Mouse (Mus musculus): ENCODE measurements around the gene Aco2. TPM values are rescaled to one million over a fixed set of nuclear protein-coding genes. Genes with fewer than 3 reads are reported as not detected.

Gene Aco2
- total and polyA plus RNA-seq, 2 experiments: 127 to 170 TPM

DNA sequence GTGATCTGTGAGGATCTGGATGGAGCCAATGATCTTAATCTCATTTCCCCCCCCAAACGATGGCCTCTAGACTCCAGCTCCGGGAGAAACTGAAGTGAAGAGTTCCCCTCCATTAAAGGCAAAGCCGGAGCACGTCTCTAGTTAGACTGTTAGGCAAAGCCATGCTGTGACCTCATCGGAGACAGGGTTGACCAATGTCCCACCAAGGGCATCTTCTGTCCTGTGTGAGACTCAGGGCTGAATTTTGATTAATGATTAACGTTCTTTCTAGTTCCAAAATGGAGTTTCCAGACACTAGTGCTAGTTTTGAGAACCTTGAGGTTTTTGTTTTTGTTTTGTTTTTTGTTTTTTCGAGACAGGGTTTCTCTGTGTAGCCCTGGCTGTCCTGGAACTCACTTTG, 19.0 kb upstream of the Aco2 start:
- peak overlapping the region; percentile 44 for H3K9ac ChIP-seq (ENCODE audit: low read depth, low read length)
- TF ChIP-seq POLR2A (IDR thresholded peaks at IDR 0.05; ENCODE audit: extremely low read depth, insufficient read depth, low read length) (no peak), CTCF (IDR thresholded peaks at IDR 0.05; ENCODE audit: low read depth, low read length) (no peak)
- peak overlapping the region; percentile 87 for H3K27ac ChIP-seq (replicated peaks; ENCODE audit: insufficient read depth, low read depth, low read length)
- DNase-seq (ENCODE audit: extremely low read depth, low read depth, low spot score): peak; percentile 94
- peaks cover 48% of the 10 kb centered on the region for H3K79me2 ChIP-seq (ENCODE audit: control insufficient read depth, insufficient read depth, low read length)
- H3K27me3 ChIP-seq (ENCODE audit: control insufficient read depth, insufficient read depth, low read length): no peaks in the 10 kb centered on the region
- H3K36me3 ChIP-seq (ENCODE audit: control insufficient read depth, insufficient read depth, low read length): peaks cover 30% of the 10 kb centered on the region
- no peak overlapping the region for H3K4me3 ChIP-seq (ENCODE audit: insufficient read depth, low read depth, low read length)
- WGBS: 24% methylated on average over 7 of the region's 7 CpGs
- H3K4me1 ChIP-seq (ENCODE audit: control insufficient read depth, insufficient read depth, low read length): peaks cover 30% of the 10 kb centered on the region

- Histone ChIP-seq H3K27ac (replicated peaks; ENCODE audit: insufficient read depth, low read depth, low read length) (peak overlapping the region; percentile 95), H3K4me3 (ENCODE audit: insufficient read depth, low read depth, low read length) (peak overlapping the region; percentile 90), H3K36me3 (ENCODE audit: control insufficient read depth, insufficient read depth, low read length) (peaks cover 13% of the 10 kb centered on the region; the same call in 1 of the 2 replicates), H3K9ac (ENCODE audit: low read depth, low read length) (peak overlapping the region; percentile 97), H3K27me3 (ENCODE audit: control insufficient read depth, insufficient read depth, low read length) (no peaks in the 10 kb centered on the region), H3K79me2 (ENCODE audit: control insufficient read depth, insufficient read depth, low read length) (peaks cover 37% of the 10 kb centered on the region), H3K4me1 (ENCODE audit: control insufficient read depth, insufficient read depth, low read length) (peaks cover 21% of the 10 kb centered on the region)
- peak; percentile 91 for DNase-seq (ENCODE audit: extremely low read depth, low read depth, low spot score)
- no peak for TF ChIP-seq POLR2A (IDR thresholded peaks at IDR 0.05; ENCODE audit: extremely low read depth, insufficient read depth, low read length)
- no peak for TF ChIP-seq CTCF (IDR thresholded peaks at IDR 0.05; ENCODE audit: low read depth, low read length)
- under 1% methylated on average over 28 of the region's 28 CpGs for WGBS
These were observed 15.9 kb upstream of the Aco2 start for GRCm38 (mm10) chr15:81856030-81856790.

DNA sequence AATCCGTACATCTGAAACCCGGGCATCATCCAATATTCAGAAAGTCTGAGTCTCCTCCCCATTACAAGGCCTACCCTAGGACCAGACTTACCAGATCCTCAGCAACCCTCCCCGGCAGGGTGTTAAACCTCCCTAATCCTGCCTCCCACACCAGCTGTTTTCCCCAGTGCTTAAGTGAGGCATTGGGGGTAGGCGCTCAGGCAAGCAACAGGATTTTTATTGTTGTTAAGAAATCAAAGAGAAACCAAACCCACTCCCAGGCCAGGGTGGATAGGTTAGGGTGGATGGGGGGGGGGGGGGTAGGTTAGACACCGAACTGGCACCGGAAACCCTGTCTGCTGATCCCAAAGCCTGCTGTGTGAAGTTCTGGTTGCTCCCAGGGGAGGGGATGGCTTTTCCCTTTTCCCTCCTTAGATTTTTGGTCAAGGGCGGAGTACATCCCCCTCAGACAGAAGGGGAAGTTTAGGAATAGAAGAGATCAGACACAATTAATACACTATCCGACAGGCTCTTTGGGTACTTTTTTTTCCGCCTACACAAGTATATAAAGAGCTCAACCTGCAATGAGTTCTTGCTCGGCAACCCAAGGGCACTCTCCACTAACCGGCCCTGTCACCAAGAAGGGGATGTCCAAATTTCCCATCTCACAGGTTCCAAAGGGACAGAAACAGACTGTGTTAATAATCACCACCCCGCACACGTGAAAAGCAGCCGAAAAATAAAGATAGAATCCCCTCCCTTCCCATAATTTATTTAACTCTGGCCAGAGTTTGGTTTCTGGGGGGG, 15.0 kb upstream of the Aco2 start:
- peaks cover 27% of the 10 kb centered on the region for H3K79me2 ChIP-seq (ENCODE audit: control insufficient read depth, insufficient read depth, low read length)
- H3K27me3 ChIP-seq (ENCODE audit: control insufficient read depth, insufficient read depth, low read length): no peaks in the 10 kb centered on the region
- peak overlapping the region; percentile 95 for H3K27ac ChIP-seq (replicated peaks; ENCODE audit: insufficient read depth, low read depth, low read length)
- H3K36me3 ChIP-seq (ENCODE audit: control insufficient read depth, insufficient read depth, low read length): peaks cover 3% of the 10 kb centered on the region; the same call in 1 of the 2 replicates
- H3K9ac ChIP-seq (ENCODE audit: low read depth, low read length): peak overlapping the region; percentile 97
- under 1% methylated on average over 14 of the region's 14 CpGs for WGBS
- TF ChIP-seq CTCF (IDR thresholded peaks at IDR 0.05; ENCODE audit: low read depth, low read length) (no peak), POLR2A (IDR thresholded peaks at IDR 0.05; ENCODE audit: extremely low read depth, insufficient read depth, low read length) (no peak)
- H3K4me3 ChIP-seq (ENCODE audit: insufficient read depth, low read depth, low read length): peak overlapping the region; percentile 90
- DNase-seq (ENCODE audit: extremely low read depth, low read depth, low spot score): no peak
- peaks cover 13% of the 10 kb centered on the region for H3K4me1 ChIP-seq (ENCODE audit: control insufficient read depth, insufficient read depth, low read length)

DNA sequence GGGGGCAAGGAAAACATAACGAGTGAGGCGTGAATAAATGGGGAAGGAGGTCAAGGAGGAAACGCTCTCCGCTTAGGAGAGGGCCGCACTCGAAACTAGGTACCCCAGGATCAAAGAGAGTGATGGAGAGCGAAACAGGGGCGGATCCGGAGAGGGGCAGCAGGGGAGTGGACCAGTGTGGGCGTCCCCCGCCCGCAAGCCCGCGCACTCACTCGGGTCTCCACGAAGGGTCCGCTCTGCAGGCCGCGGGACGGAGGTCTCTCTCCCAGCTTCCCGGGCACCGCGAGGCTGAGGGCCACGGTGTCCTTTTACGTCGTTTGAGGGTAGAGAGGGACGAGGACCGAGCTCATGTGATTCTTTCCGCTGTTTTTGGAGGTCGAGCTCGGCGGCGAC, 14.4 kb upstream of the Aco2 start:
- Histone ChIP-seq H3K79me2 (ENCODE audit: control insufficient read depth, insufficient read depth, low read length) (peaks cover 22% of the 10 kb centered on the region), H3K27ac (replicated peaks; ENCODE audit: insufficient read depth, low read depth, low read length) (peak overlapping the region; percentile 95), H3K4me1 (ENCODE audit: control insufficient read depth, insufficient read depth, low read length) (peaks cover 10% of the 10 kb centered on the region), H3K27me3 (ENCODE audit: control insufficient read depth, insufficient read depth, low read length) (no peaks in the 10 kb centered on the region), H3K4me3 (ENCODE audit: insufficient read depth, low read depth, low read length) (peak overlapping the region; percentile 90), H3K36me3 (ENCODE audit: control insufficient read depth, insufficient read depth, low read length) (no peaks in the 10 kb centered on the region; the same call in 1 of the 2 replicates), H3K9ac (ENCODE audit: low read depth, low read length) (peak overlapping the region; percentile 97)
- DNase-seq (ENCODE audit: extremely low read depth, low read depth, low spot score): no peak
- TF ChIP-seq POLR2A (IDR thresholded peaks at IDR 0.05; ENCODE audit: extremely low read depth, insufficient read depth, low read length): no peak
- TF ChIP-seq CTCF (IDR thresholded peaks at IDR 0.05; ENCODE audit: low read depth, low read length): no peak
- 0% methylated on average over 33 of the region's 33 CpGs for WGBS

DNA sequence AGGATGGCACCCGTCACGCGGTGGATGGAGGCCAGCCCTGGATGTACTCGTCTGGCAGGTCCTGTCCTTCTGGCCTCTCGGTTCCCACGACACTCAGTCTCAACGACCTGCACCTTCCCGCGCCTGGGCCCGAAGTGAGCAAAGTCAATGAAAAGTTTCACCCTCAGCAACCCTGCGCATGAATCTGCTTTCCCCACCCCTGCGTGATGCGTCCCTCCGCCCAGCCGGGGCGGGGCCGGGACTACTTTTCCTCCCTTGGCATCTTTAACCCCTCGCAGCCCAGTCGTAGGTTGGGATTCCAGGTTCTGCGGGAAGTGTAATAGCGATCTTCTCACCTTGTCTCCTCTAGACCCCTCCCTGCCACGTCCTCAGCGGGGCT, 14.0 kb upstream of the Aco2 start:
- TF ChIP-seq CTCF (IDR thresholded peaks at IDR 0.05; ENCODE audit: low read depth, low read length) (no peak), POLR2A (IDR thresholded peaks at IDR 0.05; ENCODE audit: extremely low read depth, insufficient read depth, low read length) (peak; percentile 100)
- peak overlapping the region; percentile 90 for H3K4me3 ChIP-seq (ENCODE audit: insufficient read depth, low read depth, low read length)
- H3K79me2 ChIP-seq (ENCODE audit: control insufficient read depth, insufficient read depth, low read length): peaks cover 20% of the 10 kb centered on the region
- peak overlapping the region; percentile 97 for H3K27ac ChIP-seq (replicated peaks; ENCODE audit: insufficient read depth, low read depth, low read length)
- no peaks in the 10 kb centered on the region; the same call in 1 of the 2 replicates for H3K36me3 ChIP-seq (ENCODE audit: control insufficient read depth, insufficient read depth, low read length)
- peak; percentile 90 for DNase-seq (ENCODE audit: extremely low read depth, low read depth, low spot score)
- H3K9ac ChIP-seq (ENCODE audit: low read depth, low read length): peak overlapping the region; percentile 97
- WGBS: under 1% methylated on average over 23 of the region's 23 CpGs
- H3K27me3 ChIP-seq (ENCODE audit: control insufficient read depth, insufficient read depth, low read length): no peaks in the 10 kb centered on the region
- H3K4me1 ChIP-seq (ENCODE audit: control insufficient read depth, insufficient read depth, low read length): peaks cover 8% of the 10 kb centered on the region
